Mouse (Mus musculus) adrenal gland, postnatal 25 days (tissue): ENCODE results near the gene Dlg2. TPM values are rescaled to one million over a fixed set of nuclear protein-coding genes. Genes with fewer than 3 reads are reported as not detected.

Experiments
- DNase-seq: peaks from one replicate; pipeline ENCODE4 v3.0.0; 2021; ENCODE audit warnings: mixed read lengths
- total RNA-seq: library from RNA; stranded (reverse); gene quantifications from 2 replicates; pipeline ENCODE4 v1.2.3, GENCODE M21; 2021

The Dlg2 gene
- total RNA-seq, 1 experiment from 2014 or later: 148 TPM

DNA sequence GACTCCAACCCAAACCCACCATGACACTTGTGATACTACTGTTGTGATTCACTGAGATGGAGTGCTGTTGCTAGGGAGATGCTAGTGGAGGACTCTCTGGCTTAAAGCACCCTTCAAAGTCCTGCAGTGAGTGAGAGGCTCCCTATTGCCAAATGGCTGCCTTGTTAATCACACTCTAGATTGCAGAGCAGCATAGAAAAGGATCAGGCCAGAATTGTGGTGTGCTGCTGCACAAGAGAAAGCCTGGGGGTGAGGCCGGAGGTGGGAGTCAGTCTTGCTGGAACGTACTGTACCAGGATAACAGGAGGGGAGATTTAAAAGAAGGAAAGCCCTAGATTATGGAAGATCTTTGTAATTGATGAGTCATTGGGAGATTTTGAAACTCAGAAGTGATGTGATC, 1094.5 kb downstream of the Dlg2 start:
- peak; percentile 2 for DNase-seq

DNA sequence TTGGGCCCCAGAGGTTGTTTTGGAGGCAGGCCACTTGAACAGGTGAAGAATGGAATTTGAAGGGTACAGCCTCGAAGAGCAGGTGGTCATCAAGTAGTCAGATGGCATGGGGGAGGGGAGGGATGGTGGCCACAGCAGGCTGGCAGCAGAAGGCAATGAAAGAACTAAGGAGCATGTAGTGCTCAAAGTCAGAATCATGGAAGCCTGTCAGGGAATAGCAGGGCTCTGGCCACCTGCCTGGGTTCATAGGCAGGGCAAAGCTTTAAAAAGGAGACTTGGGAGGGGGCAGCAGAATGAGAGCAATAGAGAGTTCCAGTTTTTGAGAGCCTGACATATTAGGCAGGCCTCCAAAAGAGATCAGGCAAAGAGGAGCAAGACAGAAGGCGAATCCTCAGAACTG, 1096.2 kb downstream of the Dlg2 start:
- DNase-seq: peak; percentile 21

DNA sequence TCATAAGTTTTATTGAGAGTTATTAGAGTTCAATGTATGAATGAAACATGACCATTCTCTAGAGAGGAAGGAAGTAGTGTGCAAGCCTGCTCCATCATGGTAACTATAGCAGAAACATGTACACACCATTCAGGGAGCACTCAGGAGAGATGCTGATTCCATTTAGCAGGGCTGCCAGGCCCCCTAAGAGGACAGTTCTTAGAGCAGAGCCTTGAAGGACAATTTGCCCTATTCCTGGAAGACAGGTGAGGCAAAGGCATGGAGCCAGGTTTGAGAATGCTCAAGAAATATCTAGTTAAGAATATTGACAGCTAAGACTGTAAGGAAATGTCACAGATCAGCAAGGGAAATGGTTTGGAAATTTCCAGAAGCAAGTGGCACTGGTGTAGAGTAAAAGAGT, 1096.8 kb downstream of the Dlg2 start:
- no peak for DNase-seq

DNA sequence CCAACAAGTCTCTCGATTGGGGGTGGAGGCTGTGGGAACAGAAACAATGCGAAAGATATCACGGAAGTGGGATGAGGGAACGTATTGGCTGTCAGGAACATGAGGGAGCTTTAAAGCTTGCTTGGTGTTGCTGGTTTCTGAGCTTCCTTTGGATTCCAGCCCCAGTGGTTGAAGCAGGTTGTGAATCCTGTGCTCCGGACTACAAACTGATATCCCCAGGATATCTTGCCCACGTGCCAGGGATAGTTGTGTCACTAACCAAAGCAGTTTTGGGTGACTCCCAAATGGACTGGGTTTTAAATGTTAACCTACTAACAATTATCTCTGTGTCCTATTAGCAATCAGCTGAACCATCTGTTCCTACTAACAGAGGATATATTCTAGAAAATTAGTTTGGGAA, 1099.7 kb downstream of the Dlg2 start:
- DNase-seq: no peak

DNA sequence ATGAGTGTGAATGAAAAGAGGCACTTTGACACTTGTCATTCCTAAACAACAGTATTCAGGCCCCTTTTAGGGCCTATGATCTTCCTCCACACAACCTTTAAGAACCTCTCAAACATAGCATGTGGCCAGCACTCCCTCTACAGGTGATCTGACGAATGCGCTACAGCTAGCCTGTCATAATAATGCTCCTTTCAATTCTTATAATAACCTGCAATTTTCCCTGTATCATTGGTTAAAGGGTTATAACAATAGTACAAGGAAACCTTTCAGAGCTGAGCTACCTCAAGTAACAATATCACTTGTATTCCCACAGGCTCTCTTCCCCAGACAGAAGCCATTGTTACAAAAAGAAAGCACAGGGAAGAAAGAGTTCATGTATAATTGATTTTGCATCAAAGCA, 1105.7 kb downstream of the Dlg2 start:
- DNase-seq: peak; percentile 17

- no peak for DNase-seq
These were observed 1107.1 kb downstream of the Dlg2 start for GRCm38 (mm10) chr7:91583566-91583965.

GRCm38 (mm10) chr7:91591261-91592170, 1115.0 kb downstream of the Dlg2 start:
- peak; percentile 62 for DNase-seq

GRCm38 (mm10) chr7:91598549-91598948, 1122.1 kb downstream of the Dlg2 start:
- no peak for DNase-seq

- DNase-seq: no peak
These were observed 1124.8 kb downstream of the Dlg2 start for GRCm38 (mm10) chr7:91601307-91601706.

- DNase-seq: no peak
These were observed 1127.1 kb downstream of the Dlg2 start for GRCm38 (mm10) chr7:91603561-91603960.

DNA sequence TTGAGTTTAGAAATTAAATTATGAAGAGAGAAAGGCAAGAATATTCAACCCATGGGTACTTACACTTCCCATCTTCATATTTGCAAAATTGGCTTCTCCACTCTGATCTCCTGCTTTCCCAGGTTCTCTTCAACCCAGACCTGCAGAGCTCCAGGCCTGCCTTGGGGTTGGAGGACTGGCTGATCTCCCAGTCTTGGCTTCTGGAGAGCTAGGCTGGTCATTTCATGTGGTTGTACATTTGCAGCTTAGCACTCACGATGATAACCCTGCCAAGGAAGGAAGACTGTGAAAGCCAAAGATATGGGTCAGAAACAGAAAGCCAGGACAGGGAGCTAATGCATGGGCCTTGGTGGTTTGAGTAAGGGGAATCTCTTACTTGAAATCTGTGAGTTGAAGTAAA, 1176.6 kb downstream of the Dlg2 start:
- DNase-seq: no peak

DNA sequence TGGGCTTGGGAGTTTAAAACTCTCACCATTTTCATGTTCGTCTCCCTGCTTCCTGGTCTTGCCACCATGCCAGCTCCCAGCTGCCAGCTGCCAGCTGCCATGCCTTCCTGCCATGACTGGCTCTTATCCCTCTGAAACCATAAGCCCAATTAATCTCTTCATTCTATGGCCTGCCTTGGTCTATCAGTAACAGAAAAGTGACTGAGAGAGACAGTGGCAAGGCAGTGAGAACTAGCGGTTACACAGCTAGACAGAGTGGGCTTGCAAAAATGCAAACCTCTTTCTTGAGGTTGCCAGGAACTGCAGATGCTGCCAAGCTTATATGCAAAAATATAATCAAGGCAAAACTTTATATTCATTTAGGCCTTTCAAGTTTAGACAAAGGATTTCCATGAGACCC, 1183.0 kb downstream of the Dlg2 start:
- no peak for DNase-seq

DNA sequence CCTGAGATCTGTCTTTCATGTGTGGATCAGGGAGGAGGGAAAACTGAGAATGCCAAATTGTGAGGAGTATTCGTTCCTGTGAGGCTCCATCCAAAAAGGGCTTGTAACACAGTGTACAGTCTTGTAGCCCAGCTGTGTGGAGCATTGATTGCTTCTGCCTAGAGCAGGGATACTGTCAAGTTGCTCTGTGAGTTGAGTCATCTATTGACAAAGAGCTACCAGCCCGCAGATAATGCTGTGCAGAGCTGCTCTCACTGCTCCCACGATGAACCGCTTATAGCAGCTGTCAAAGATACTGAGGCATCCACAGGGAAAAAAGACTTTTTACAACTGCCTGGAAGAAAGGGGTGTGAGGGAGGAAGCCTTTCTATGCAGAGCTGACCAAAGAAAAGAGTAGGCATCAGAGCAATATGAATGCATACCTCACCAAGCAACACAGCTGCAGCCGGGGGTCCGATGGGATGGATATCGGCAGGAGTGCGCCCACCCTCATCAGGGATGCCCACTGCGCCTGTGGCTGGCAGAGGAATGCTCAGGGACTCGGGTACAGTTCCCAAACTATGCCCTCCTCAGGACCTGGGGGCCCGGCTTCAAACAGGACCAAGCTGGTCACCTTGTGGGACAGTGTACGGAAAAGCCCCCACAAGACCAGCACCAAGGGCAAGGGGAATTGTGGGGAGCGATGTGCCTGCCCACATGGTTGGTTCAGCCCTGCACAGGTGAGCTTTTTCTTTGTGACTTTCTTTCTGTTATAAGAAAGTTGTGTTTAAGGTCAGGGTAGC, 1196.0 kb downstream of the Dlg2 start:
- peak; percentile 50 for DNase-seq

DNA sequence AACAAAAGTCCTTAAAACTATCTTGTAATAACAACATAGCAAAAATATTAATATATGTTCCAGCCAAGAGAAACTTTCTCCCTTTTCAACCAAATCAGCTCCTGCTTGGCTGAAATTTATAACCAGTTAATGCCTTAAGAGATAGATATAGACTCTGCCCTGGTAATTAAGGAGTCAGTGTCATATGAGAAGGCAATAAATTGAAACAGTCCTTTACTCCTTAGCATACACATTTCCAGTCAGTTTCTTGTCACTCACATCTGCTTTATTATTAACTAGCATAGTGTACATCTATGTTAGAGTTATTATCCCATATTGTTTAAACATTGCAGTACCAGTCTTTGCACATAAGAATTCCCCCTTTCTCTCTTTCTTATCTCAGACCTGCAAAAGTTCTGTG, 1197.9 kb downstream of the Dlg2 start:
- DNase-seq: no peak

- no peak for DNase-seq
These were observed 1201.5 kb downstream of the Dlg2 start for GRCm38 (mm10) chr7:91677934-91678333.

DNA sequence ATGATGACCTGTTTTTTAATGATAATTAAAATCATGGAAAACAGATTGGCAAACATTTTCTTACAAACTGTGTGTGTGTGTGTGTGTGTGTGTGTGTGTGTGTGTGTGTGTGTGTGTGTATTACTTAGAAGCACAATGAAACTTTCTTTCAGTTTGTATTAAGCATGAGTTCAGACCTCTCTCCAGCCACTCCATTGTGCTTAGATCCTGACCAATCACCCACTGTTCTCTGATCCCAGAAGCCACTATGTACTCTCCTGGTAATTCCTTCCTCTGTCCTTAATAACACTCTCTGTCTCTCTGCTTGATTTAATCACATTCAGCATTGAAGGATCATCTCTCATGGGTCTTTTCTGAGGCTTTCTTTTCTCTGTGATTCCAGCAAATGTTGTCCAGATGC, 1211.5 kb downstream of the Dlg2 start:
- DNase-seq: no peak

DNA sequence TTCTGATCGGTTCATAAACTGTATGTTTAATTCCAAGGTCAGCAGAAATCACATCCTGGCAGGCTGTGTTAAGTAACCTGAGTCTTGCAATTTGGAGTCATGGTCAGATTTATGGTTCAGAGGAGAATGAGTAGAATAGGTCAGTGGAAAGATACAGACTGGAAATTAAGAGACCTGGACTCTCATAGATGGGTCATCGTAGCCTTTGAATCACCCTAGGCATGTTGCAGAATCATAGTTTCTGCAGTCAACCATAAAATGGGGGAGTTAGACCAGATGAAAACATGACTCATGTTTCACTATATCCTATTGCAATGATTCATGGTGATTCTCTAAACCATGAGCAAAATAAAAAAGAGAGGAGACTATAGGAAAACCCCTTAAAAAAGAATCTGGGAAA, 1213.4 kb downstream of the Dlg2 start:
- DNase-seq: no peak

DNA sequence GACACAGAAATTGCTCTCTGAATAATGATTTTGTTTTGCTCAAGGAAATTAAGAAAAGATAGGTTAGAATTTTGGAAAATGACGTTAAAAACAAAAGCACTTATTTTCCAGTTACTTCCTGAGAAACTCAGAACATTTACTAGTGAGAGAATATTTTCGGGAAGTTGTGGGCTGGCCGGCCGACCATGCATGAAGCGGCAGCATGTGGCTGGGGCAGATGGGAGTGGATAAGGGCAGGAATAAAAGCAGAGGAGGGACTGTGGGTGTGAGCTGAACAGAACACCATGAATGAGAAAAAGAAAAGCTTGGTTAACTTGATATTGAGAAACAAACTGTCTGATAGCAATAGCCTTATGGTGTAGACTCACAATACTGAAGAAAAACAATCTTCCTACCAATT, 1233.4 kb downstream of the Dlg2 start:
- DNase-seq: no peak

DNA sequence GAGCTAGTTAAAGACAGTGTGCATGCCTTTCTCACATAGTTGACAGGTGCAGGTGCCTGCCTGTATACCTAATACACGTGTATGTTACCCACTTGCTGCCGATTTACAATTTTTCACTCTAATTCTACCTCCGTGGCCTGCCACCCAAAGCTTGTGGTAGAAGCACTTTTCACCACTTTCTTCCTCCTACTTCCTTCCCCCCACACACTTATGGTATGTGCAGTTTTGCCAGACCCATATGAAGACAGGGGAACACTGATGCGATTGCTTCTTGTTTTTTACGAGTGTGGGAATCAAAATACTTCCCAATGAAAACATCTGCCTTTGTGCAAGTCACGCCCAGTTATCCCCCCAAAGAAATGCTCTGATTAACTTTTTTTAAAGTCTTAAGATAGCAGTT, 1234.7 kb downstream of the Dlg2 start:
- DNase-seq: no peak

- no peak for DNase-seq
These were observed 1239.3 kb downstream of the Dlg2 start for GRCm38 (mm10) chr7:91715776-91716175.

DNA sequence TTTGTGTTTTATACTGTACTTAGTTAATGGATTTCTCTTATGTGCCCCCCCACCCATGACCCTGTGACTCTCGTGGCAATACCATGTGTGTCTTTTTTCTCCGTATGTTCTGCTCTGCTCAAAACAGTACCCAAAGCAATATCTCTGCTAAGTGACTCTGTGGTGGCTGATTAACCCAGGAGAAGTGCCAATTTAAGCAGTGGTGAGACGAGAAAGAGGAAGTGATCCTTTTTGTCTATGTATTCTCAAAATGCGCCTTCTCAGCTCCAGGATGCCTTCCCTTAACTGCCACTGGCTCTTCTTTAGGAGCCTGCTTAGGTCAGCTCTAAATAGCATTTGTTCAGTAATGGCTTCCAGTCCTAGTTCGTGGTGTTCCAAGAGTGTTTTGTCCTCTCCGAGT, 1240.2 kb downstream of the Dlg2 start:
- no peak for DNase-seq

GRCm38 (mm10) chr7:91720318-91720717, 1243.8 kb downstream of the Dlg2 start:
- no peak for DNase-seq

- DNase-seq: no peak
These were observed 1247.9 kb downstream of the Dlg2 start for GRCm38 (mm10) chr7:91724397-91724796.

GRCm38 (mm10) chr7:91740748-91741147, 1264.3 kb downstream of the Dlg2 start:
- DNase-seq: no peak
